Mouse (Mus musculus) bone marrow macrophage, adult 2 months (primary cell): ENCODE data around the gene Scube1.

Experiments
- CTCF ChIP-seq: IDR thresholded peaks from 2 replicates; pipeline ENCODE4 v1.5.1; 2012; ENCODE audit warnings: low read depth, mild to moderate bottlenecking, low read length, moderate library complexity
- POLR2A ChIP-seq: IDR thresholded peaks from 2 replicates; pipeline ENCODE4 v1.6.1; 2012; ENCODE audit warnings: mild to moderate bottlenecking, low read depth, low read length, borderline replicate concordance

GRCm38 (mm10) chr15:83590841-83591240, 134.0 kb downstream of the Scube1 start:
- TF ChIP-seq POLR2A (no peak), CTCF (no peak)
